Comparison of ENCODE assay signal across 10 mouse cellular contexts in the genomic region with DNA sequence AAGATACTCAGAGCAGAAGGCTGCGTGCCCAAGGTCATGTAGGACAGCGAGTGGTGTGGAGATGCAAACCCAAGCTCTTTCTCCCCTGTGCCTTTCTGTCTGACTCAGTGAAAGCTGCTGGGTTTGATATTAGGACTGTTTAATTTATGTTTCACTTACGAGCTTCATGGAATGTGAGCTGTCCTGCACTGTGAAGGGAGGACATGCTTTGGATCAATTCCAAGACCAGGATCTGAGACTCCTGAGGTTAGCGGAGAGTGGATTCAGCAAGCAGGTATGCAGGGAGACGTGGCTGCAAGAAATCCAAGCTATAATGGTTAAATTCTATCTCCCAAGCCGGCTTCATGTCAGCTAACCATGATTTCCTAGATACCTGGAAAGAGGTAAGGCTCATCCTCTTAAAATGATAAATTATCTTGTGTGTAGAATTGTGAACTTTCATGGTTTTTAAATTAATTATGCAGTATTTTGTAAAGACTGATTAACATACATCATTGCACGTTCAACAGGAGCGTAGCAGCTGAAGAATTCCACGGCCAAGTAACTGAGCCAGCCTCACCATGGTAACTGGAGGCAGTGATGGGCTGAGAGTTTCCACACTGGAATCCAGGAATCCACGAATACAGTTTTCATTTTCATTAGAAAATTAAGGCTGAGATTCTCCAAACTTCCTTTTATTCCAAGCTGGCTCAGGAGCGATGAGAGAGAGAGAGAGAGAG. TPM values are rescaled to one million over a fixed set of nuclear protein-coding genes. Genes with fewer than 3 reads are reported as not detected.
DNase-seq lines count a peak whose midpoint lies in the region; ATAC-seq and TF ChIP-seq lines count a peak whose summit lies in the region.
"Had no signal": no experiment of that assay in that cellular context is flagged by ENCODE, and none has a peak within 500 bp of the region (broad histone marks: within the 10 kb centered on the region; RNA-seq: fewer than 3 reads in every experiment).

No protein-coding gene starts in this region.

- no peak for DNase-seq in heart, adult 2 months
- DNase-seq in midbrain, embryonic 11.5 days (ENCODE audit: low spot score, missing footprints) = no peak
- DNase-seq in cerebellum, postnatal 36 days = no peak
- DNase-seq in right cerebral cortex, postnatal 4 days = no peak
- DNase-seq: lung, postnatal 36 days had no signal

- TF ChIP-seq CTCF in heart, adult 2 months (IDR thresholded peaks at IDR 0.05) = no peak

- H3K79me2 ChIP-seq in heart, adult 2 months (replicated peaks; ENCODE audit: control insufficient read depth, insufficient read depth, low read length) = no peaks in the 10 kb centered on the region

- no peak overlapping the region for H3K4me3 ChIP-seq in heart, embryonic 13.5 days
- no peak overlapping the region for H3K4me3 ChIP-seq in heart, adult 2 months
- H3K4me3 ChIP-seq in midbrain, embryonic 16.5 days (ENCODE audit: low read depth, low read length) = no peak overlapping the region
- H3K4me3 ChIP-seq in midbrain, embryonic 11.5 days (ENCODE audit: low read depth, low read length) = no peak overlapping the region
- no peak overlapping the region for H3K4me3 ChIP-seq in forebrain, embryonic 12.5 days (replicated peaks)
- H3K4me3 ChIP-seq in limb, embryonic 13.5 days = no peak overlapping the region

- TF ChIP-seq EP300 in heart, adult 2 months (IDR thresholded peaks at IDR 0.05; ENCODE audit: insufficient read depth, low read depth, low read length) = no peak

- H3K27ac ChIP-seq in heart, embryonic 13.5 days (replicated peaks) = 0 out of 2 replicates have a peak overlapping the region, but pooled peaks have one; percentile 12
- H3K27ac ChIP-seq in heart, adult 2 months = no peak overlapping the region
- H3K27ac ChIP-seq in midbrain, embryonic 16.5 days (ENCODE audit: low read length) = no peak overlapping the region
- H3K27ac ChIP-seq in midbrain, embryonic 11.5 days (ENCODE audit: low read depth, low read length) = no peak overlapping the region
- 0 out of 2 replicates have a peak overlapping the region, but pooled peaks have one; percentile 9 for H3K27ac ChIP-seq in forebrain, embryonic 12.5 days
- peak overlapping the region; percentile 53 for H3K27ac ChIP-seq in limb, embryonic 13.5 days

- no peak for ATAC-seq in heart, embryonic 13.5 days (ENCODE audit: extremely low read depth, insufficient number of reproducible peaks, low FRiP score, low TSS enrichment)
- ATAC-seq in midbrain, embryonic 16.5 days = 0 out of 2 replicates have a peak, but pooled peaks have one; percentile 73
- no peak for ATAC-seq in midbrain, embryonic 11.5 days (ENCODE audit: low FRiP score)
- ATAC-seq in forebrain, embryonic 12.5 days (ENCODE audit: low FRiP score) = no peak
- ATAC-seq in limb, embryonic 13.5 days (ENCODE audit: low FRiP score, low read depth) = no peak; the same call in 1 of the 2 replicates

- no peak overlapping the region for H3K9ac ChIP-seq in heart, embryonic 13.5 days
- no peak overlapping the region for H3K9ac ChIP-seq in heart, adult 2 months (ENCODE audit: low read depth, low read length)
- H3K9ac ChIP-seq in midbrain, embryonic 16.5 days (ENCODE audit: low read depth, low read length) = no peak overlapping the region
- H3K9ac ChIP-seq in midbrain, embryonic 11.5 days (ENCODE audit: low read length) = no peak overlapping the region
- no peak overlapping the region for H3K9ac ChIP-seq in forebrain, embryonic 12.5 days
- peak overlapping the region; percentile 2; the same call in 1 of the 2 replicates for H3K9ac ChIP-seq in limb, embryonic 13.5 days

- 55% methylated on average over 11 of the region's 11 CpGs for WGBS in heart, embryonic 13.5 days
- 66% methylated on average over 11 of the region's 11 CpGs for WGBS in heart, adult 2 months
- WGBS in midbrain, embryonic 16.5 days = 39% methylated on average over 11 of the region's 11 CpGs
- 65% methylated on average over 11 of the region's 11 CpGs for WGBS in midbrain, embryonic 11.5 days
- WGBS in forebrain, embryonic 12.5 days = 55% methylated on average over 11 of the region's 11 CpGs
- WGBS in limb, embryonic 13.5 days = 56% methylated on average over 11 of the region's 11 CpGs

- intact Hi-C loops in heart, adult 2 months (cut with DNase I) = loop anchor here (5.0 kb wide), 1 partner anchor 119 kb away; no protein-coding TSS in a partner anchor

- no peak for TF ChIP-seq POLR2A in heart, adult 2 months (IDR thresholded peaks at IDR 0.05; ENCODE audit: insufficient read depth, low read depth, low read length)

- H3K36me3 ChIP-seq in heart, embryonic 13.5 days = no peaks in the 10 kb centered on the region
- H3K36me3 ChIP-seq in heart, adult 2 months (ENCODE audit: control insufficient read depth, insufficient read depth, low read length) = no peaks in the 10 kb centered on the region
- H3K36me3 ChIP-seq in midbrain, embryonic 16.5 days (ENCODE audit: control insufficient read depth, insufficient read depth, low read length) = no peaks in the 10 kb centered on the region
- H3K36me3 ChIP-seq in midbrain, embryonic 11.5 days (ENCODE audit: control insufficient read depth, insufficient read depth, low read length) = no peaks in the 10 kb centered on the region
- H3K36me3 ChIP-seq in forebrain, embryonic 12.5 days (replicated peaks) = no peaks in the 10 kb centered on the region
- no peaks in the 10 kb centered on the region for H3K36me3 ChIP-seq in limb, embryonic 13.5 days

- no peak overlapping the region for H3K4me2 ChIP-seq in heart, embryonic 13.5 days
- H3K4me2 ChIP-seq in midbrain, embryonic 16.5 days (ENCODE audit: low read length) = no peak overlapping the region
- no peak overlapping the region for H3K4me2 ChIP-seq in midbrain, embryonic 11.5 days
- no peak overlapping the region for H3K4me2 ChIP-seq in forebrain, embryonic 12.5 days
- H3K4me2 ChIP-seq in limb, embryonic 13.5 days (replicated peaks) = peak overlapping the region; percentile 25; the same call in 1 of the 2 replicates

- peaks cover 16% of the 10 kb centered on the region for H3K4me1 ChIP-seq in heart, embryonic 13.5 days
- H3K4me1 ChIP-seq in heart, adult 2 months (ENCODE audit: control insufficient read depth, insufficient read depth, low read length) = no peaks in the 10 kb centered on the region; the same call in 1 of the 2 replicates
- peaks cover 18% of the 10 kb centered on the region for H3K4me1 ChIP-seq in midbrain, embryonic 16.5 days (ENCODE audit: control insufficient read depth, insufficient read depth, low read length)
- H3K4me1 ChIP-seq in midbrain, embryonic 11.5 days (ENCODE audit: control insufficient read depth, insufficient read depth, low read length) = peaks cover 2% of the 10 kb centered on the region; the same call in 1 of the 2 replicates
- H3K4me1 ChIP-seq in forebrain, embryonic 12.5 days = peaks cover 17% of the 10 kb centered on the region
- H3K4me1 ChIP-seq in limb, embryonic 13.5 days = peaks cover 33% of the 10 kb centered on the region

- H3K27me3 ChIP-seq in heart, embryonic 13.5 days (replicated peaks) = peaks cover 26% of the 10 kb centered on the region
- no peaks in the 10 kb centered on the region for H3K27me3 ChIP-seq in heart, adult 2 months (ENCODE audit: control insufficient read depth, insufficient read depth, low read length)
- no peaks in the 10 kb centered on the region for H3K27me3 ChIP-seq in midbrain, embryonic 16.5 days (ENCODE audit: control insufficient read depth, insufficient read depth, low read depth, low read length)
- H3K27me3 ChIP-seq in midbrain, embryonic 11.5 days (ENCODE audit: control insufficient read depth, insufficient read depth, low read length) = no peaks in the 10 kb centered on the region
- peaks cover 16% of the 10 kb centered on the region for H3K27me3 ChIP-seq in forebrain, embryonic 12.5 days
- H3K27me3 ChIP-seq in limb, embryonic 13.5 days = 0 out of 2 replicates have a peak, but pooled peaks cover 7% of the 10 kb centered on the region

- H3K9me3 ChIP-seq in heart, embryonic 13.5 days = no peaks in the 10 kb centered on the region
- no peaks in the 10 kb centered on the region for H3K9me3 ChIP-seq in midbrain, embryonic 16.5 days (replicated peaks; ENCODE audit: control insufficient read depth, low read length, poor library complexity, severe bottlenecking)
- H3K9me3 ChIP-seq in midbrain, embryonic 11.5 days (ENCODE audit: control insufficient read depth, low read length) = no peaks in the 10 kb centered on the region
- H3K9me3 ChIP-seq in forebrain, embryonic 12.5 days = no peaks in the 10 kb centered on the region
- H3K9me3 ChIP-seq in limb, embryonic 13.5 days = no peaks in the 10 kb centered on the region

RNA-seq across cellular contexts. Expression of a gene that starts 5.3 kb away (rescaled TPM):
- 0.59 and 0.76 TPM in 2 replicates for polyA plus RNA-seq in heart, embryonic 13.5 days (2015; fragmentation: Nextera tagmentation; extraction: Ambion mirVana)
- total RNA-seq in heart, adult 2 months (2021) = not detected
- polyA plus RNA-seq in heart, adult 2 months (2012; rRNA removed) = not detected in 2 replicates
- polyA plus RNA-seq in midbrain, embryonic 16.5 days (2015; fragmentation: Nextera tagmentation; extraction: Ambion mirVana) = 2.0 TPM in 2 replicates
- polyA plus RNA-seq in midbrain, embryonic 11.5 days (2014; fragmentation: Nextera tagmentation; extraction: Ambion mirVana) = 0.51 and 0.66 TPM in 2 replicates
- polyA plus RNA-seq in forebrain, embryonic 12.5 days (2016; fragmentation: Nextera tagmentation; extraction: Ambion mirVana) = 0.91 and 1.6 TPM in 2 replicates
- 17.6 and 21.9 TPM in 2 replicates for polyA plus RNA-seq in limb, embryonic 13.5 days (2015; fragmentation: Nextera tagmentation; extraction: Ambion mirVana)
- total RNA-seq: liver, adult 2 months had no signal
- polyA plus RNA-seq: liver, adult 2 months had no signal

Comparison
In these comparisons a context has a peak if more than half of its experiments do, and no peak if none do; other contexts are left out.
1. H3K27ac ChIP-seq: peak in heart, embryonic 13.5 days (single experiment), forebrain, embryonic 12.5 days (single experiment) and limb, embryonic 13.5 days (single experiment); none in heart, adult 2 months (single experiment), midbrain, embryonic 16.5 days (single experiment) and midbrain, embryonic 11.5 days (single experiment).